Mouse (Mus musculus) liver, embryonic 11.5 days (tissue): ENCODE results near the gene Pwp2. TPM values are rescaled to one million over a fixed set of nuclear protein-coding genes. Genes with fewer than 3 reads are reported as not detected.

Experiments used
- ATAC-seq: fragments of 200-750 bp; cut with Nextera tagmentation; replicated peaks from 2 replicates; pipeline ENCODE4 v1.8.0; 2017; ENCODE audit warnings: moderate number of reproducible peaks, mild to moderate bottlenecking, moderate TSS enrichment, moderate library complexity; ENCODE audit not compliant: low FRiP score
- DNase-seq: peaks from one replicate; pipeline ENCODE4 v3.0.0-alpha.2; 2017; ENCODE audit warnings: low spot score
- H3K27ac ChIP-seq: fragments of 300-500 bp; sonication (generic); 2 replicates; pipeline ENCODE4 v1.5.1; 2014; ENCODE audit warnings: mild to moderate bottlenecking, low read depth, low read length, control low read depth
- H3K27me3 ChIP-seq: fragments of 300-500 bp; sonication (generic); replicated peaks from 2 replicates; pipeline ENCODE4 v1.6.1; 2014; ENCODE audit warnings: low read length, mixed read lengths; ENCODE audit not compliant: control insufficient read depth, insufficient read depth
- H3K36me3 ChIP-seq: fragments of 300-500 bp; sonication (generic); 2 replicates; pipeline ENCODE4 v1.6.1; 2014; ENCODE audit warnings: mild to moderate bottlenecking, low read length, moderate library complexity, mixed read lengths; ENCODE audit not compliant: control insufficient read depth, insufficient read depth
- H3K4me1 ChIP-seq: fragments of 300-500 bp; sonication (generic); replicated peaks from 2 replicates; pipeline ENCODE4 v1.6.1; 2014; ENCODE audit warnings: low read length, mixed read lengths; ENCODE audit not compliant: control insufficient read depth, insufficient read depth
- H3K4me2 ChIP-seq: fragments of 300-500 bp; sonication (generic); 2 replicates; pipeline ENCODE4 v1.6.1; 2014; ENCODE audit warnings: mild to moderate bottlenecking, control low read depth, moderate library complexity
- H3K4me3 ChIP-seq: fragments of 300-500 bp; sonication (generic); 2 replicates; pipeline ENCODE4 v1.5.1; 2014; ENCODE audit warnings: low read depth, low read length, control low read depth
- H3K9ac ChIP-seq: fragments of 300-500 bp; sonication (generic); 2 replicates; pipeline ENCODE4 v1.6.1; 2014; ENCODE audit warnings: low read depth, low read length, control low read depth
- H3K9me3 ChIP-seq: fragments of 300-500 bp; sonication (generic); 2 replicates; pipeline ENCODE4 v1.6.1; 2016; ENCODE audit warnings: low read length, inconsistent platforms, mixed read lengths; ENCODE audit not compliant: control insufficient read depth
- WGBS: fragments of 180-500 bp; shearing (Covaris S2); extraction: QIAGEN DNeasy Blood & Tissue Kit; methylation state at CpG from one replicate; pipeline ENCODE4 v1.1.7; 2014; 5-methylcytosine and 5-hydroxymethylcytosine counted together
- polyA plus RNA-seq: library from polyadenylated mRNA; unstranded; fragments of >200 nt; fragmentation: Nextera tagmentation; extraction: Ambion mirVana; gene quantifications from 2 replicates; pipeline ENCODE4 v1.2.1, GENCODE M21; 2014

Pwp2 gene
- polyA plus RNA-seq: 30.8 and 35.0 TPM in 2 replicates

DNA sequence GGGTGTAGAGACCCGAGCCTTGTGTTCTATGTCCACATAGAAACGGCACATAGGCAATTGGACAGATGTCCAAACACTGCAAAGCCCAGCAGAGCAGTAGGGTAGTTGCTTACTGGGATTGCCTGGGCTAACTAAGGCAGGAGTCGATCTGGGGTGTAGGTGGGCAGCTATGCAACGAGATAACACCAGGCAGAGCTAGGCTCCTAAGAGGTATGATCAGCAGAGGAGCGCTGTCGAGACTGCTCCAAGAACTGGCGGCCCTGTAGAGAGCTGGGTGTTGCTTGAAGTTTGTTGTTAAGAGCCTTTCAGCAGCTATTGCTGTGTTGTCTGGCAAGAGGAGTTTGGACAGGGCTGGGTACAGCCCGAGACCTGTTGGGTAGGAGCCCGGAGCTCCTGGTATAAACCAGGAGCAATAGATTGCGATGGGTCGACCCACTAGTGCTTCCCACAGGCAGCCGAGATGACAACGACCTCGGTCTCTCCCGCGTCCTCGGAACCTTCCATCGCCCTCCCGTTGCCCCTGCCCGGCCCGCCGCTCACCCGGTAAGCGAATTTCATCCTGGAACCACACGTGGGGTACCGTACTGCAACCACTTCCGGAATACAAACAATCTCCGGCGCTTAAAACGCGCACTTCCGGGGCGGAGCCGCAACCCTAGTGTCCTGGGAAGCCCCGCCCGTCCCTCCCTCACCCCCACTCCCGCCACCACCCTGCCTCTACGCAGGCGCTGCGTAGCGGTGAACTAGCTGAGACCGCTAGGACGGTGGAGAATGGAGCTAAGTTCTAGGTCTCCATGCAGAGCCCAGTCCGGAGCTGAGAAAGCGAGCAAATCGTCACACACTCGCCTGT, at the start of gene Pwp2:
Gene Pwp2, minus strand, starts transcription at position 619 of the 850 bp plus-strand sequence.
- H3K27ac ChIP-seq: peak within 1 kb of the TSS; percentile 84
- H3K9ac ChIP-seq: peak within 1 kb of the TSS; percentile 78
- no peaks in the 10 kb centered on the region for H3K9me3 ChIP-seq
- H3K4me2 ChIP-seq: peak within 1 kb of the TSS; percentile 94
- H3K27me3 ChIP-seq: no peaks in the 10 kb centered on the region
- H3K4me3 ChIP-seq: peak within 1 kb of the TSS; percentile 90
- WGBS: 1% methylated on average over 47 of the region's 47 CpGs
- peaks cover 11% of the 10 kb centered on the region for H3K4me1 ChIP-seq
- peak; percentile 95 for ATAC-seq
- peaks cover 37% of the 10 kb centered on the region for H3K36me3 ChIP-seq
- DNase-seq: peak; percentile 85

DNA sequence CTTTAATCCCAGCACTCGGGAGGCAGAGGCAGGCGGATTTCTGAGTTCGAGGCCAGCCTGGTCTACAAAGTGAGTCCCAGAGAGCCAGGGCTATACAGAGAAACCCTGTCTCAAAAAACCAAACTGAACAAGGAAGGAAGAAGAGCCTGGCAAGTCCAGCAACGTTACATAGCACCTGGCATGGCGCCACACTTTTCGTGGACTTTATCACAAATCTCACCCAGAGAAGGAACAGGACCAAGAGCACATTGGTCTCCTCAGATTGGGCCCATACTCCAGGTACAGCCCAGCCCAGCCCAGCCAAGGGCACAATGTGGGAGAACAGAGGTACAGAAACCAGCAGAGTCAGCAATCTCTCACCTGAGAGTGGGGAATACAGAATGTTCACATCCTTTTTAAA, 48.8 kb upstream of the Pwp2 start:
- H3K4me1 ChIP-seq: peaks cover 28% of the 10 kb centered on the region
- WGBS: 91% methylated on average over 6 of the region's 6 CpGs

DNA sequence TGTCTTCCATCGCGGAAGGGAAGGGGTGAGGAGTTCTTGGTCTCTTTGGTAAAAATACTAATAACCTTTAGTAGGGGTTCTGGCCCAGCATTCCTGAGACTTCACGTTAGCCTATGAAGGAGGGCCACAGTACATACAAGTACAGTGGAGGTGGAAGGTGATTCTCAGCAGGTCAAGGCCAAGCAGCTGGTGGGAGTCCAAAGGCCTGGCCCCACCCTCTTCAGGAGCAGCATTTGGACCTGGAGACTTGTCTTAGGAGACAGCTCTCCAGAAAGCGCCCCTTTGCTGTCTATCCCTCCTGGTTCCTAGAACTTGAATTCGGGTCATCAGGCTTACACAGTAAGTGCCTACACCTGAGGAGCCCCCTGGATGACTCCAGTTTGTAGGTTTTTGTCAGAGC, 48.2 kb upstream of the Pwp2 start:
- Histone ChIP-seq H3K9ac (no peak overlapping the region), H3K9me3 (no peaks in the 10 kb centered on the region), H3K27me3 (no peaks in the 10 kb centered on the region), H3K27ac (no peak overlapping the region), H3K4me2 (no peak overlapping the region), H3K4me3 (no peak overlapping the region), H3K4me1 (peaks cover 26% of the 10 kb centered on the region), H3K36me3 (peaks cover 8% of the 10 kb centered on the region)
- DNase-seq: no peak
- WGBS: 90% methylated on average over 5 of the region's 5 CpGs
- no peak for ATAC-seq

More for the DNA sequence above, 48.8 kb upstream of the Pwp2 start:
- H3K36me3 ChIP-seq: peaks cover 5% of the 10 kb centered on the region
- no peak overlapping the region for H3K27ac ChIP-seq
- no peak for DNase-seq
- no peak for ATAC-seq
- H3K4me2 ChIP-seq: no peak overlapping the region
- no peaks in the 10 kb centered on the region for H3K27me3 ChIP-seq
- no peaks in the 10 kb centered on the region for H3K9me3 ChIP-seq
- H3K4me3 ChIP-seq: no peak overlapping the region
- no peak overlapping the region for H3K9ac ChIP-seq

DNA sequence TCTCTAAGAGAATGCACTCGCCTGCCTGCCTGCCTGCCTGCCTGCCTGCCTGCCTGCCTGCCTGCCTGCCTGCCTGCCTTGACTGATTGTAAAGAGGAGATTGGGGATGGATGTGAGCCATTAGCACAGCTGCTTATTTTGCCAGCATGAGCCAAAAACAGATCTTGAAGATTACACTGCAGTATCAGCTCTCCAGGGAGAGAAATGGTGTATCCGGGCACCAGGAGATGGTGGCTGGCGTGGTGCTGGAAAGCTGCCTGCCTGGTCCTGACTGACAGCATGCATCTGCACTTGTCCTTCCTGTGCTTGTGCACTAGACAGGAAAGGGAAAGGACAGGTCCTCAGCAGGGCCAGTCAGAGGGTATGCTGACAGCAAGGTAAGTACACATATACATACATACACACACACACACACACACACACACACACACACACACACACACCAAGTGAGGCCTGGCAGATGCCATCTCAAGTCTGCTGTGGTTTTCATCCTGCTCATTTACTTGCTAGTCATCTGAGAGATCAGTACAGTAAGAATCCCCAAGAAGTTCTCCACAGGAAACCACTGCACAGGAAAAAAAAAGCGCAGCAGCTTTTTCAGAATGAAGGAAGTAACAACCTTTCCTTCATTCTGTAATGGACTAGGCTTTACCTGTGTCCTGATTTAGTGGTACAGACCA, 47.5 kb upstream of the Pwp2 start:
- Histone ChIP-seq H3K4me2 (no peak overlapping the region), H3K9ac (no peak overlapping the region), H3K4me3 (no peak overlapping the region), H3K9me3 (no peaks in the 10 kb centered on the region), H3K36me3 (peaks cover 8% of the 10 kb centered on the region), H3K27me3 (no peaks in the 10 kb centered on the region), H3K27ac (no peak overlapping the region), H3K4me1 (peaks cover 21% of the 10 kb centered on the region)
- no peak for ATAC-seq
- no peak for DNase-seq
- 81% methylated on average over 4 of the region's 4 CpGs for WGBS

- H3K4me2 ChIP-seq: no peak overlapping the region
- 85% methylated on average over 5 of the region's 5 CpGs for WGBS
- no peak overlapping the region for H3K4me3 ChIP-seq
- H3K27me3 ChIP-seq: no peaks in the 10 kb centered on the region
- ATAC-seq (no peak), DNase-seq (no peak)
- no peak overlapping the region for H3K27ac ChIP-seq
- H3K36me3 ChIP-seq: peaks cover 10% of the 10 kb centered on the region
- no peaks in the 10 kb centered on the region for H3K9me3 ChIP-seq
- 0 out of 2 replicates have a peak, but pooled peaks cover 2% of the 10 kb centered on the region for H3K4me1 ChIP-seq
- H3K9ac ChIP-seq: no peak overlapping the region
Measured at GRCm38 (mm10) chr10:78228560-78228928, 43.6 kb upstream of the Pwp2 start.

GRCm38 (mm10) chr10:78227875-78228559, 43.1 kb upstream of the Pwp2 start:
- no peaks in the 10 kb centered on the region for H3K27me3 ChIP-seq
- ATAC-seq: no peak
- H3K9ac ChIP-seq: no peak overlapping the region
- 0 out of 2 replicates have a peak, but pooled peaks cover 2% of the 10 kb centered on the region for H3K4me1 ChIP-seq
- H3K9me3 ChIP-seq: no peaks in the 10 kb centered on the region
- no peak overlapping the region for H3K27ac ChIP-seq
- no peak overlapping the region for H3K4me2 ChIP-seq
- H3K4me3 ChIP-seq: no peak overlapping the region
- no peak for DNase-seq
- peaks cover 10% of the 10 kb centered on the region for H3K36me3 ChIP-seq
- WGBS: 90% methylated on average over 8 of the region's 8 CpGs

DNA sequence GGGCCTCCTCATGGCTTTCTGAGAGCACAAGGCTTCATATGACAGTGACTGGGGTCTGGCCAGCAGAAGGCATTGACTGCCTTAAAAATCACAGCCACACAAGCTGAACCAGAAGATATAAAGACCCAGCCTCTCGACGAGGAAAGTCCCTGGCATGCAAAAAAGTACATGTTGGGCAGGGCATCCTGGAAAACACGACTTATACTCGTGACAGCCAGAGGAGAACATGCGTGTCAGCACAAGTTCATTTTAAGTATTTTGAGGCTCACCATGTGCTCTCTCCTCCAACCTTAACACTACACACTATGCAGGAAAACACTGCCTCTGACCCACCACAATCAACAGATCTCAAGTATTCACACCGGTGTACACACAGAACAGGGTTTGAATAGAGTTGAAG, 39.2 kb upstream of the Pwp2 start:
- 87% methylated on average over 6 of the region's 6 CpGs for WGBS
- DNase-seq: no peak
- Histone ChIP-seq H3K9ac (no peak overlapping the region), H3K4me2 (no peak overlapping the region), H3K9me3 (no peaks in the 10 kb centered on the region), H3K27ac (no peak overlapping the region), H3K27me3 (no peaks in the 10 kb centered on the region), H3K4me3 (no peak overlapping the region), H3K4me1 (no peaks in the 10 kb centered on the region), H3K36me3 (peaks cover 13% of the 10 kb centered on the region; the same call in 1 of the 2 replicates)
- ATAC-seq: no peak

DNA sequence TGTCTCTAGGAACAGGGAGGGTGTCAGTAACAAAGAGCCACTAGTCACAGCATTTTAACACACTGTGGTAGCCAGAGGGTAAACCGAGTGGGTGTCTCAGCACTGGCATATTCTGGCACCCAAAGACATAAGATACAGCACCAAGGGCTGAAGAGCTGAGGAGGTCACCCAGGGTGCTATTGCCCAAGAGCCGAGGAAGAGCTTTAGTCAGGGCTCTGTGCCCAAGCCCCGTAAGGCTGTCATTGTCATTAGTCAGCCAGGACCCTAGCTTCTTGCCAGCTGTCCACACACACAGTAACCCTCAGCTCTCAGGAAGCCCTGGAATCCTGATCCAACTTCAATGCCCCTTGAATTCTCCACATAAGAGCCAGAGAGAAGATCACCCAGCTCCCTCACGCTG, 38.0 kb upstream of the Pwp2 start:
- H3K36me3 ChIP-seq: peaks cover 14% of the 10 kb centered on the region; the same call in 1 of the 2 replicates
- no peak overlapping the region for H3K9ac ChIP-seq
- DNase-seq: no peak

More for the DNA sequence above, 38.0 kb upstream of the Pwp2 start:
- no peak overlapping the region for H3K4me3 ChIP-seq
- H3K4me1 ChIP-seq: no peaks in the 10 kb centered on the region
- 85% methylated on average over 4 of the region's 4 CpGs for WGBS
- ATAC-seq: no peak
- no peak overlapping the region for H3K27ac ChIP-seq
- H3K27me3 ChIP-seq: no peaks in the 10 kb centered on the region
- no peaks in the 10 kb centered on the region for H3K9me3 ChIP-seq
- no peak overlapping the region for H3K4me2 ChIP-seq
